Mouse (Mus musculus): ENCODE data around the gene Scn10a. TPM values are rescaled to one million over a fixed set of nuclear protein-coding genes. Genes with fewer than 3 reads are reported as not detected.

Scn10a gene
- total and polyA plus RNA-seq, 2 experiments from 2014 or later: 0.65 to 2.1 TPM

DNA sequence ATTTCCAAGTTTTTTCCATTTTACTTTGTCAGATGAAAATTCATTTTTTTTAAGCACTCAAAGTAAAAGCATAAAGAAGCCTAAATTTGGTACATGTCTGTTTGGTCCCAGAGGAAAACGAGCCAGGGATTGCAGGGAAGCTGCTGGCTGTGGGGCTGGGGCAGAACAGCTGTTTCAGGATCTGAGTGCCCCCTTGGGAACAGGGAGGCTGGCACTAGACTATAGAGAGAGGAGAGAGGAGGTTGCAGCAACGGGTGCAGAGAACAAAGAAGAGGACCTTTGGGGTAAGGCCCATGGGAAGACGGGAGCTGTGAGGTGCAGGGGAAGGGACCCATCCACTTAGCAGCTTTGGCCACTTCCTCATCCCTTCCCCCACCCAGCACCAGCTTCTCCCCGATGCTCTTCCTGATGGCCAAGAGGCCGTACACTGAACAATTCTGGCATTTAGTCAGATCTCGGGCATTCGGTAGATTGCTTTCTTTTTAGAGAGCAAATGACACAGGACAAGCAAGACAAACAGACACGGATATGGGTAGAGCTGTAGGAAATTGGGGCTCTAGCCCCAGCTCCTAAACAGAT lies 90.3 kb downstream of the Scn10a start:
- H3K36me3 ChIP-seq (replicated peaks; ENCODE audit: control insufficient read depth, insufficient read depth, low read length): no peaks in the 10 kb centered on the region
- TF ChIP-seq EP300 (IDR thresholded peaks at IDR 0.05; ENCODE audit: low read depth): no peak
- TF ChIP-seq CTCF (IDR thresholded peaks at IDR 0.05; ENCODE audit: low read depth): no peak
- DNase-seq (ENCODE audit: low spot score) (no peak), ATAC-seq (ENCODE audit: insufficient read depth, low read depth) (no peak)
- H3K4me1 ChIP-seq (ENCODE audit: control insufficient read depth, insufficient read depth): peaks cover 27% of the 10 kb centered on the region
- H3K4me2 ChIP-seq (ENCODE audit: low read depth, low read length): no peak overlapping the region
- H3K9me3 ChIP-seq (replicated peaks; ENCODE audit: control insufficient read depth, low read length): no peaks in the 10 kb centered on the region; the same call in 1 of the 2 replicates
- no peak overlapping the region for H3K27ac ChIP-seq (ENCODE audit: low read depth)
- H3K4me3 ChIP-seq (ENCODE audit: low read depth, low read length): no peak overlapping the region
- no peak overlapping the region for H3K9ac ChIP-seq (replicated peaks; ENCODE audit: low read depth, low read length)
- WGBS: 64% methylated on average over 8 of the region's 8 CpGs
- H3K27me3 ChIP-seq (ENCODE audit: control insufficient read depth, insufficient read depth, low read length): no peaks in the 10 kb centered on the region

DNA sequence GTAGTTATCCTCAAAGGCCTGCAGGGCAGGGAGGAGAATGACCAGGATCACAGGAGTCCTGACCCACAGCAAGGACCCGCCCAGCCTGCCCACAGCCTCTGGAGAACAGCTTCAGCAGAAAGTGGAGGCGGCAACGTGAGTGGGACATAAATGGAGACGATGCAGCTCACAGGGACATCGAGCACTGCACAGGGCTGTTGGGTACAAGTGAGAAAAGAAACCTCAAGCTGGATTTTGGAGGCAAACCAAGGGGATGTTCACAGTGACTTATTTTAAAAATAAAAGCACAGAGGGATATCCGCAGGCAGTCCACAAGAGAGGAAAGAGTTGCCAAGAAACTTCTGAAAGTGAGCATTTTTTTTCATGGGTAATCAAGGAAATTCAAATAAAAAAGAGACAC lies 91.9 kb downstream of the Scn10a start:
- DNase-seq (ENCODE audit: low spot score): no peak
- H3K4me1 ChIP-seq (ENCODE audit: control insufficient read depth, insufficient read depth): peaks cover 12% of the 10 kb centered on the region
- no peak overlapping the region for H3K27ac ChIP-seq (ENCODE audit: low read depth)
- H3K4me2 ChIP-seq (ENCODE audit: low read depth, low read length): no peak overlapping the region
- no peaks in the 10 kb centered on the region for H3K27me3 ChIP-seq (ENCODE audit: control insufficient read depth, insufficient read depth, low read length)
- TF ChIP-seq CTCF (IDR thresholded peaks at IDR 0.05; ENCODE audit: low read depth) (no peak), EP300 (IDR thresholded peaks at IDR 0.05; ENCODE audit: low read depth) (no peak)
- no peak overlapping the region for H3K9ac ChIP-seq (replicated peaks; ENCODE audit: low read depth, low read length)
- no peak for ATAC-seq (ENCODE audit: insufficient read depth, low read depth)
- H3K4me3 ChIP-seq (ENCODE audit: low read depth, low read length): no peak overlapping the region
- H3K36me3 ChIP-seq (replicated peaks; ENCODE audit: control insufficient read depth, insufficient read depth, low read length): no peaks in the 10 kb centered on the region
- no peaks in the 10 kb centered on the region; the same call in 1 of the 2 replicates for H3K9me3 ChIP-seq (replicated peaks; ENCODE audit: control insufficient read depth, low read length)
- 67% methylated on average over 6 of the region's 6 CpGs for WGBS

DNA sequence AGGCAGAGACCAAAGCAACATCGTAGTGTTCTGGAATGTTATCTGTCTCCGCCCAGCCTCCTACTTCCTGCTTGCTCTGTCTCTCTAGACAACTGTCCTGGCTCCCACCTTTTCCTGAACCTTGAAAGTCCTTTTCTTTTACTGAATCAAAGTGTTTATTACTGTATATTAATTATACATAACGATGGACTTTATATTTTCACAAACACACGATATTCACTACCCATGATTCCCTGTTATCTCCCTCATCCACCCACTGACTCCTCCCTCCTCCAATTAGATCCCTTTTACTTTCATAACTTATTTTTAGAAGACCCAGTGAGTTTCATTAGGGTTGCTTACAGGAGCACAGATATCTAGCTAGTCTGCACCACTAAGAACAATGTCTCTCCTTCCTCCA lies 95.0 kb downstream of the Scn10a start:
- Histone ChIP-seq H3K27me3 (ENCODE audit: control insufficient read depth, insufficient read depth, low read length) (no peaks in the 10 kb centered on the region), H3K27ac (ENCODE audit: low read depth) (no peak overlapping the region), H3K9me3 (replicated peaks; ENCODE audit: control insufficient read depth, low read length) (no peaks in the 10 kb centered on the region; the same call in 1 of the 2 replicates), H3K9ac (replicated peaks; ENCODE audit: low read depth, low read length) (no peak overlapping the region), H3K36me3 (replicated peaks; ENCODE audit: control insufficient read depth, insufficient read depth, low read length) (no peaks in the 10 kb centered on the region), H3K4me2 (ENCODE audit: low read depth, low read length) (no peak overlapping the region), H3K4me1 (ENCODE audit: control insufficient read depth, insufficient read depth) (no peaks in the 10 kb centered on the region), H3K4me3 (ENCODE audit: low read depth, low read length) (no peak overlapping the region)
- TF ChIP-seq EP300 (IDR thresholded peaks at IDR 0.05; ENCODE audit: low read depth): no peak
- no peak for DNase-seq (ENCODE audit: low spot score)
- no peak for ATAC-seq (ENCODE audit: insufficient read depth, low read depth)
- 51% methylated on average over 4 of the region's 4 CpGs for WGBS

DNA sequence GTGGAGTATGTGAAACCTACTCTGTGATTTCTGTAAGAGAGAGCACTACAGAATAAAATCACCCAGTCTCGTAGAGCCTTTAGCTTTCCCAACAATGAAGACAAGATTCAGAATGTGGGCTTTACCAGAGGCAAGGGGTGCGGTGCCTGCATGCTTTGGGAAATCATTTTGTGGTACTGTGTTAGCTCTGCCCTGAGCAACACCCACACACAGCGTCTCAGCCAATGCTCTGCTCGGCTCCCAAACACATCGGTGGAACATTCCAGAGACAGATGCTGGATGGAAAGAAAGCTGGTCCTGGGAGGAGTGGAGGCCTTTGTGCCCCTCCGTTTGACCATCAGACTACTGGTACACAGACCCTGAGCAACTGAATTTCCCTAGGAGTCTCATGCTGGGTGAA lies 104.3 kb downstream of the Scn10a start:
- Histone ChIP-seq H3K27me3 (ENCODE audit: control insufficient read depth, insufficient read depth, low read length) (no peaks in the 10 kb centered on the region), H3K36me3 (replicated peaks; ENCODE audit: control insufficient read depth, insufficient read depth, low read length) (no peaks in the 10 kb centered on the region)
- 66% methylated on average over 6 of the region's 6 CpGs for WGBS

DNA sequence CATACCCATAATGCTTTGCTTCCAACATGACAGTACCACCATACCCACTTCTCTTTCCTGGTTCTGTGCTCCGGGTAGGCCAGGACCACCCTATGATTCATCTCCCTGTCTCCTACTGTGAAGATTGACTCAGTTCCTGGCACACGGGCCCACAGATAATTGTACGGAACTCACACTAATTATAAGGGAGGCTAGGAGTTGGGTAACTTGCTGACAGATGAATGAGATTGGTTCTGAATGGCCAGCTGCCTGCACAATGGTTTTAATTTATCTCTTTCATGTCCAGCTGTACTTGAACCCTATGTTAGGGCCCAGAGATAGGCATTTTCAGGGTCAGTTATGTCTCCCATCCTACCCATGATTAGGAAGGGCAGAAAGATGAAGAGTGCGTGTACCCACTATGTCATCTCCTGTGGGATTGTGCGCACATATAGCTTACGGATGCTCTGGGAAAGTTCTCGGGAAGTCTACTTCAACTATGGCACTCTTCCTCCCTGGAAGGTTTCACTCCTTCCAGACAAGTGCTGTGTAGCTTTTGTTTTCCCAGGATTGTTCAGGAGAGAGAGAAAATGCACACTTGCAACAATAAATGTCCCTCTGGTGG lies 108.5 kb downstream of the Scn10a start:
- no peaks in the 10 kb centered on the region for H3K4me1 ChIP-seq (ENCODE audit: control insufficient read depth, insufficient read depth)
- no peak for TF ChIP-seq CTCF (IDR thresholded peaks at IDR 0.05; ENCODE audit: low read depth)
- no peak for TF ChIP-seq EP300 (IDR thresholded peaks at IDR 0.05; ENCODE audit: low read depth)

More for the DNA sequence above, 104.3 kb downstream of the Scn10a start:
- no peaks in the 10 kb centered on the region for H3K4me1 ChIP-seq (ENCODE audit: control insufficient read depth, insufficient read depth)
- H3K27ac ChIP-seq (ENCODE audit: low read depth): no peak overlapping the region
- ATAC-seq (ENCODE audit: insufficient read depth, low read depth) (no peak), DNase-seq (ENCODE audit: low spot score) (no peak)
- no peak overlapping the region for H3K4me2 ChIP-seq (ENCODE audit: low read depth, low read length)
- H3K4me3 ChIP-seq (ENCODE audit: low read depth, low read length): no peak overlapping the region
- H3K9me3 ChIP-seq (replicated peaks; ENCODE audit: control insufficient read depth, low read length): no peaks in the 10 kb centered on the region
- no peak overlapping the region for H3K9ac ChIP-seq (replicated peaks; ENCODE audit: low read depth, low read length)
- no peak for TF ChIP-seq CTCF (IDR thresholded peaks at IDR 0.05; ENCODE audit: low read depth)
- no peak for TF ChIP-seq EP300 (IDR thresholded peaks at IDR 0.05; ENCODE audit: low read depth)

DNA sequence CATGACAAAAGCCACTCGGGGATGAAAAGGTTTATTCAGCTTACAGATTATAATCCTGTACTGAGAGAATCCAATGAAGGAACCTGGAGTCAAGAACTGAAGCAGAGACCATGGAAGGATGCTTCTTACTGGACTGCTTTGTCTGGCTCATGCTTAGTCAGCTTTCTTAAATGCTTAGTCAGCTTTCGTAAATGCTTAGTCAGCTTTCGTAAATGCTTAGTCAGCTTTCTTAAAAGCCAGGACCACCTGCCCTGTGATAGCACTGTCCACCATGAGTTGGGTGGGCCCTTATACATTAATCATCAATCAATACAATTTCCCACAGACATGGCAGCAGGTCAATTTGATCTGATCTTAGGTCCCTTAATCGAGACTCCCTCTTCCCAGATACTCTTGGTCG lies 112.2 kb downstream of the Scn10a start:
- ATAC-seq (ENCODE audit: insufficient read depth, low read depth) (no peak), DNase-seq (ENCODE audit: low spot score) (no peak)
- WGBS: 94% methylated on average over 5 of the region's 5 CpGs
- H3K27ac ChIP-seq (ENCODE audit: low read depth): no peak overlapping the region
- TF ChIP-seq CTCF (IDR thresholded peaks at IDR 0.05; ENCODE audit: low read depth) (no peak), EP300 (IDR thresholded peaks at IDR 0.05; ENCODE audit: low read depth) (no peak)
- no peak overlapping the region for H3K9ac ChIP-seq (replicated peaks; ENCODE audit: low read depth, low read length)
- no peak overlapping the region for H3K4me3 ChIP-seq (ENCODE audit: low read depth, low read length)
- H3K9me3 ChIP-seq (replicated peaks; ENCODE audit: control insufficient read depth, low read length): no peaks in the 10 kb centered on the region
- H3K4me2 ChIP-seq (ENCODE audit: low read depth, low read length): no peak overlapping the region
- H3K36me3 ChIP-seq (replicated peaks; ENCODE audit: control insufficient read depth, insufficient read depth, low read length): no peaks in the 10 kb centered on the region
- no peaks in the 10 kb centered on the region for H3K4me1 ChIP-seq (ENCODE audit: control insufficient read depth, insufficient read depth)
- H3K27me3 ChIP-seq (ENCODE audit: control insufficient read depth, insufficient read depth, low read length): no peaks in the 10 kb centered on the region

More for the DNA sequence above, 108.5 kb downstream of the Scn10a start:
- WGBS: 81% methylated on average over 7 of the region's 7 CpGs
- Histone ChIP-seq H3K9ac (replicated peaks; ENCODE audit: low read depth, low read length) (no peak overlapping the region), H3K27me3 (ENCODE audit: control insufficient read depth, insufficient read depth, low read length) (no peaks in the 10 kb centered on the region), H3K9me3 (replicated peaks; ENCODE audit: control insufficient read depth, low read length) (no peaks in the 10 kb centered on the region), H3K36me3 (replicated peaks; ENCODE audit: control insufficient read depth, insufficient read depth, low read length) (no peaks in the 10 kb centered on the region), H3K4me2 (ENCODE audit: low read depth, low read length) (no peak overlapping the region), H3K4me3 (ENCODE audit: low read depth, low read length) (no peak overlapping the region), H3K27ac (ENCODE audit: low read depth) (no peak overlapping the region)
- no peak for ATAC-seq (ENCODE audit: insufficient read depth, low read depth)
- no peak for DNase-seq (ENCODE audit: low spot score)

Measured in heart, postnatal 0 days (tissue).